Mouse (Mus musculus) CD4-positive, CD25-positive, alpha-beta regulatory T cell, adult 2 months (primary cell): ENCODE measurements around the gene Samd4b.
"Not testable (repeated sequence)": the region's sequence is repeated elsewhere in the genome, so short reads cannot be mapped to it uniquely, and the experiment has no call there.

Experiments used
- DNase-seq: peaks from one replicate; pipeline ENCODE4 v3.0.0-alpha.2; 2012; ENCODE audit warnings: low read depth, low spot score

Gene Samd4b

GRCm38 (mm10) chr7:28401030-28401429 is 196.9 kb downstream of the Samd4b start:
- DNase-seq, result no peak

- no peak for DNase-seq
These were observed 199.1 kb downstream of the Samd4b start for GRCm38 (mm10) chr7:28398696-28399340.

GRCm38 (mm10) chr7:28398000-28398399 is 199.9 kb downstream of the Samd4b start:
- DNase-seq, result peak; percentile 61

GRCm38 (mm10) chr7:28395425-28395824 is 202.5 kb downstream of the Samd4b start:
- DNase-seq, result no peak

GRCm38 (mm10) chr7:28393272-28393951 is 204.5 kb downstream of the Samd4b start:
- DNase-seq, result no peak

- DNase-seq, result peak; percentile 97
These were observed 205.3 kb downstream of the Samd4b start, which contains the start of the genes Med29 and Paf1 for GRCm38 (mm10) chr7:28392429-28393271. Med29 (minus strand) TSS chr7:28392708. Paf1 (plus strand) TSS chr7:28392951.

GRCm38 (mm10) chr7:28390331-28390730 is 207.6 kb downstream of the Samd4b start:
- no peak for DNase-seq

- DNase-seq, result not testable (repeated sequence)
These were observed 210.6 kb downstream of the Samd4b start for GRCm38 (mm10) chr7:28387384-28387783.

GRCm38 (mm10) chr7:28386877-28387276 is 211.1 kb downstream of the Samd4b start:
- DNase-seq, result not testable (repeated sequence)

GRCm38 (mm10) chr7:28386462-28386861 is 211.5 kb downstream of the Samd4b start:
- DNase-seq, result peak; percentile 93

- DNase-seq, result no peak
These were observed 211.9 kb downstream of the Samd4b start for GRCm38 (mm10) chr7:28386007-28386406.

- DNase-seq, result no peak
These were observed 212.7 kb downstream of the Samd4b start for GRCm38 (mm10) chr7:28385196-28385595.

GRCm38 (mm10) chr7:28384162-28384561 is 213.8 kb downstream of the Samd4b start:
- peak; percentile 50 for DNase-seq

GRCm38 (mm10) chr7:28383606-28384005 is 214.3 kb downstream of the Samd4b start:
- peak; percentile 25 for DNase-seq

- DNase-seq, result peak; percentile 91
These were observed 215.0 kb downstream of the Samd4b start for GRCm38 (mm10) chr7:28382981-28383396.

GRCm38 (mm10) chr7:28382347-28382951 is 215.5 kb downstream of the Samd4b start:
- peak; percentile 86 for DNase-seq

- DNase-seq, result peak; percentile 96
These were observed 216.0 kb downstream of the Samd4b start for GRCm38 (mm10) chr7:28381938-28382337.

- DNase-seq, result peak; percentile 97
These were observed 216.7 kb downstream of the Samd4b start for GRCm38 (mm10) chr7:28381017-28381790.

- DNase-seq, result peak; percentile 48
These were observed 217.5 kb downstream of the Samd4b start, which contains the start of gene Zfp36 for GRCm38 (mm10) chr7:28380237-28381016. Zfp36 (minus strand) TSS chr7:28380253.
